Mouse (Mus musculus) heart, postnatal 0 days (tissue): ENCODE data around the gene Thap8. TPM values are rescaled to one million over a fixed set of nuclear protein-coding genes. Genes with fewer than 3 reads are reported as not detected.

Source experiments
- ATAC-seq: fragments of 200-750 bp; cut with Nextera tagmentation; 2 replicates; pipeline ENCODE4 v1.8.0; 2017; ENCODE audit warnings: low read depth, moderate number of reproducible peaks, moderate library complexity; ENCODE audit not compliant: insufficient read depth
- DNase-seq: peaks from one replicate; pipeline ENCODE4 v3.0.0-alpha.2; 2016; ENCODE audit warnings: low spot score
- H3K27ac ChIP-seq: fragments of 300-500 bp; sonication (generic); 2 replicates; pipeline ENCODE4 v1.5.1; 2014; ENCODE audit warnings: low read depth, mild to moderate bottlenecking
- H3K27me3 ChIP-seq: fragments of 300-500 bp; sonication (generic); 2 replicates; pipeline ENCODE4 v1.6.1; 2014; ENCODE audit warnings: low read length, mixed read lengths; ENCODE audit not compliant: control insufficient read depth, insufficient read depth
- H3K36me3 ChIP-seq: fragments of 300-500 bp; sonication (generic); replicated peaks from 2 replicates; pipeline ENCODE4 v1.6.1; 2014; ENCODE audit warnings: low read length, mixed read lengths; ENCODE audit not compliant: control insufficient read depth, insufficient read depth
- H3K4me1 ChIP-seq: fragments of 300-500 bp; sonication (generic); 2 replicates; pipeline ENCODE4 v1.6.1; 2014; ENCODE audit warnings: antibody characterized with exemption; ENCODE audit not compliant: control insufficient read depth, insufficient read depth
- H3K4me2 ChIP-seq: fragments of 300-500 bp; sonication (generic); 2 replicates; pipeline ENCODE4 v1.6.1; 2014; ENCODE audit warnings: low read depth, mild to moderate bottlenecking, low read length, moderate library complexity
- H3K4me3 ChIP-seq: fragments of 300-500 bp; sonication (generic); 2 replicates; pipeline ENCODE4 v1.5.1; 2014; ENCODE audit warnings: low read depth, low read length
- H3K9ac ChIP-seq: fragments of 300-500 bp; sonication (generic); replicated peaks from 2 replicates; pipeline ENCODE4 v1.6.1; 2014; ENCODE audit warnings: low read depth, low read length, mixed read lengths
- H3K9me3 ChIP-seq: fragments of 300-500 bp; sonication (generic); replicated peaks from 2 replicates; pipeline ENCODE4 v1.6.1; 2016; ENCODE audit warnings: low read length; ENCODE audit not compliant: control insufficient read depth
- CTCF ChIP-seq: IDR thresholded peaks from 2 replicates; pipeline ENCODE4 v1.5.1; 2016; ENCODE audit warnings: antibody characterized with exemption, control low read depth, low read depth
- EP300 ChIP-seq: IDR thresholded peaks from 2 replicates; pipeline ENCODE4 v1.6.1; 2016; ENCODE audit warnings: antibody characterized with exemption, low read depth
- WGBS: fragments of 180-500 bp; shearing (Covaris S2); extraction: QIAGEN DNeasy Blood & Tissue Kit; methylation state at CpG from one replicate; pipeline ENCODE4 v1.1.7; 2014; 5-methylcytosine and 5-hydroxymethylcytosine counted together
- polyA plus RNA-seq: library from polyadenylated mRNA; unstranded; fragments of >200 nt; fragmentation: Nextera tagmentation; extraction: Ambion mirVana; gene quantifications from 2 replicates; pipeline ENCODE4 v1.2.1, GENCODE M21; 2015
- total RNA-seq: library from RNA; depleted of rRNA; stranded (reverse); fragments of >200 nt; gene quantifications from 2 replicates; pipeline ENCODE4 v1.2.3, GENCODE M21; 2014; ENCODE audit warnings: low replicate concordance

Thap8 gene
- total and polyA plus RNA-seq, 2 experiments from 2014 or later = 0.33 TPM; not detected in 1

DNA sequence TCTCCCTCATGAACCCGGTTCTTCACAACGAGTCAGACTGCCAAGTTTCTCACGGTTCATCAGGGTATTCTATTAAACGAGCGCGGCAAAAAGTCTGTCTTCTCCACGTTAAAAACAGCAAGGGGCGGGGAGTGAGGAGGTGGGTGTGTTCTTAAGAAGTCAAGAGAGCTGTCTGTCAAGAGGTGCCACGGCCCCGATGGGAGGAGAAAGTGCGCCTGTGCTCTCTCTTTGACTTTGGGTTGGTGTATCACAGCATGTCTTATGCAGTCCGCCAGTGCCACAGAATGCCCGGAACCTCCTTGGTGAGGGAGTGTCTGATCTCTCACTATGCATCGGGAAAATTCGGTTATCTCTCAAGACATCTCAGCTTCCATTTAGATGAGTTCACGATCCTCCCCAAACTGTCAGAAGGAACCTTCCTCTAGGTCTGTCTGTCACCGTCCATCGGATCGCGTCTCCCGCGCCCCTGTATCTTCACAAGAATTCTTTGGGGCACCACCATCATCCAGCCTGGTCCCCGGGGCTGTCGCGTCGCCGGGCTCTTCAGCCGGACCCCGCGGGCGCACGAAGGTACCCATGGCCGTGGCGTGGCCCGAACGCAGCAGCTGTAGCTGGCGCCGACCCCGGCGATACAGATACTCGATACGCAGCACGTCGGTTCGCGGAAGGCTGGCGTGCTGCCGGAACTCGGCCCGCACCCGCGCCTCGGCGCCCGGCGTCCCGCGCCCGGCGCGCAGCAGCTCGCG is 41.8 kb downstream of the Thap8 start, which contains the start of gene E130208F15Rik:
E130208F15Rik (plus strand) TSS at position 202 of the 746 bp plus-strand sequence.
- ATAC-seq (peak; percentile 40), DNase-seq (peak; percentile 71)
- Histone ChIP-seq H3K9ac (peak within 1 kb of the TSS; percentile 78), H3K27me3 (no peaks in the 10 kb centered on the region), H3K9me3 (no peaks in the 10 kb centered on the region), H3K4me2 (peak within 1 kb of the TSS; percentile 84), H3K4me1 (peaks cover 11% of the 10 kb centered on the region), H3K4me3 (peak within 1 kb of the TSS; percentile 80), H3K27ac (peak within 1 kb of the TSS; percentile 91), H3K36me3 (no peaks in the 10 kb centered on the region)
- under 1% methylated on average over 63 of the region's 63 CpGs for WGBS
- TF ChIP-seq EP300 (no peak), CTCF (no peak)

DNA sequence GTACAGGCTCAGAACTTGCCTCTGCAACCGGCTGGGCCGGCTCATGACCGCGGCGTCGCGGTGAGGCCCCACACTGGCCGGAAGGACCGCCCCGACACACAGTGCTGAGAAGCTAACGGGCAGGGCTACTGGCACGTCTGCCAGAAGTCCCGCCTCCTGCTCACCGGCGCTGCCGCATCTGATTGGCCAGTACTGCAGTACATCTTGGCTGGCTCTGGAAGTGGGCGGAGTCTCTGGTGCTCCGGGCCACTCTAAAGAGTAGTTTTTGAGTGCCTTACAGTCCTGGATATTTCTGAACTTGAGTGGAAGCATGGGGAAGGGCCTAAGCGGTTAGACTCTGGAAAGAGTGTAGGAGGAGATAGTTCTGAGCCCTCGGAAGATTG is 42.4 kb downstream of the Thap8 start:
- H3K4me2 ChIP-seq = peak overlapping the region; percentile 84
- under 1% methylated on average over 20 of the region's 20 CpGs for WGBS
- DNase-seq (peak; percentile 98), ATAC-seq (peak; percentile 99)
- H3K27me3 ChIP-seq = no peaks in the 10 kb centered on the region
- H3K27ac ChIP-seq = peak overlapping the region; percentile 91
- H3K36me3 ChIP-seq = no peaks in the 10 kb centered on the region
- H3K4me3 ChIP-seq = peak overlapping the region; percentile 80
- H3K9me3 ChIP-seq = no peaks in the 10 kb centered on the region
- TF ChIP-seq CTCF (no peak), EP300 (no peak)
- H3K4me1 ChIP-seq = peaks cover 11% of the 10 kb centered on the region
- peak overlapping the region; percentile 78 for H3K9ac ChIP-seq

DNA sequence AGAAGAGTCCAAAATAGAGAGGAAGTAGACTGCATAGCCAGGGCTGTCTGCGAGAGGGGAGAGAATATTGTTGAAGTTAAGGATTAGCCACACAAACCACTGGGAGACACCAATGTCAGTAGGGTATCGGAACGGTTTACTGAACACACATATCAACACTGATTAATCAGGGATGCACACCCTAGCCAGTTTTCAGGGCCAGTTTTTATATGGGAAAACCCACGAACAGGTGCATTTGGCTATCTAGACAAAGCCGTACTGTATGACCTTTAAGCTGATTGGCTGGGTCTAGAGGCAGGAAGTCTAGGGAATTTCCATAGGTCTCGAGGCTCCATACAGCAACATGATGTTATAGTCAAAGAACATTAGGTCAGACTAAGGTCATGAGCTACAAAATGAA is 43.0 kb downstream of the Thap8 start:
- peak overlapping the region; percentile 84 for H3K4me2 ChIP-seq
- peak overlapping the region; percentile 37; the same call in 1 of the 2 replicates for H3K9ac ChIP-seq
- no peaks in the 10 kb centered on the region for H3K36me3 ChIP-seq
- TF ChIP-seq EP300 = no peak
- TF ChIP-seq CTCF = no peak
- peak overlapping the region; percentile 80 for H3K4me3 ChIP-seq
- no peaks in the 10 kb centered on the region for H3K9me3 ChIP-seq
- H3K4me1 ChIP-seq = peaks cover 11% of the 10 kb centered on the region
- H3K27ac ChIP-seq = peak overlapping the region; percentile 91
- 26% methylated on average over 6 of the region's 6 CpGs for WGBS
- DNase-seq (no peak), ATAC-seq (no peak)
- H3K27me3 ChIP-seq = no peaks in the 10 kb centered on the region

DNA sequence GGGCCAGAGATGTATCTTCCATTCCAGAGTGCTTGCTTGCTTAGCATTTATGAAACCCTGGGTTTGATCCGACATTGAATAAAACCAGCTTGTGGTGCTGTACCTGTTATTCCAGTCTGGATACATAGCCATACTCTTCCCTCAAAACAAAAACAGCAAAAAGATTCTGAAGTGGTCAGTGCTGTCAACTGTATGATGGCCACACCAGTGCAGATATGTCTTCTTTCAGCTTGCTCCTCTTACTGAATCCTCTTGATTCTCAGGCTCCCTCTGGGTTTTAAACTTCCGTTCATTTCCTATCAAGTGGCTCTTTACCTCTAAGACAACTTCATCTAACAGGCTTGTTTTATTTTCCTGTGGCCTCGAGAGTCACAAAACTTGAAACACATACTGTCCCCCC is 43.9 kb downstream of the Thap8 start, which contains the start of gene Sdhaf1:
Sdhaf1 (minus strand) TSS at position 101 of the 400 bp plus-strand sequence.
- Histone ChIP-seq H3K4me3 (peak within 1 kb of the TSS; percentile 80), H3K27ac (peak within 1 kb of the TSS; percentile 91), H3K9ac (peak within 1 kb of the TSS; percentile 37; the same call in 1 of the 2 replicates), H3K36me3 (no peaks in the 10 kb centered on the region), H3K4me1 (peaks cover 11% of the 10 kb centered on the region), H3K4me2 (peak within 1 kb of the TSS; percentile 84), H3K27me3 (no peaks in the 10 kb centered on the region), H3K9me3 (no peaks in the 10 kb centered on the region)
- ATAC-seq (no peak), DNase-seq (no peak)
- TF ChIP-seq EP300 (no peak), CTCF (no peak)
- WGBS = 64% methylated on average over 3 of the region's 3 CpGs

DNA sequence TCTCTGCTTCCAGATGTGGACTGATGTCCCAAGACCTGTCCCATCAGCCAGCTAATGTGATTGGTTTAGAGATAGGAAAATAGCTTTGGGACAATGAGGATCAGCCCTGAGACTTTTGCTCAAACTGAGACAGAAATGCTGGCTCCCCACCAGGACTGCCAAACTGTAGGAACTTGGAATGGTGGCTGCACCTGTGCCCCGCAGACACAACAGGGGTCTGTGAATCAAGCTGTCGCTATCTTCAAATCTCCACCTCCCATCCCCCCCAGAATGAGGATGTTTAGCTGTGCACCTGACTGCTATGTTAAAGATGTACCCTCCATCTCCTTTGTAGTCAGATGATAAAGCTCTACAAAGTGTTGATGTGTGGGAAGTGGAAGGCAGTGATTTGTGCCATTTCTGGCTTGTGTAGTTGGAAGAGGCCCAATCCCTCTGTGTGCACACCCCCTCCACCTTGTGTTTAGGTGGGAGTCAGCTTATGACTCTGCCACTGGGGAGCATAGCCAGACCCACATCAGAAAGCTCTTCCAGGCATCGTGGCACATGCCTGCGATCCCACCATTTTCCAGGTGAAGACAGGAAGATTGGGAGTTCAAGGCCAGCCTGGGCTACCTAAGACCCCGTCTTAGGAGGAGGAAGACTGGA is 44.5 kb downstream of the Thap8 start:
- no peak overlapping the region for H3K4me3 ChIP-seq
- H3K4me2 ChIP-seq = no peak overlapping the region
- peaks cover 11% of the 10 kb centered on the region for H3K4me1 ChIP-seq
- no peak overlapping the region for H3K9ac ChIP-seq
- 68% methylated on average over 5 of the region's 5 CpGs for WGBS
- no peak overlapping the region for H3K27ac ChIP-seq
- no peaks in the 10 kb centered on the region for H3K36me3 ChIP-seq
- no peaks in the 10 kb centered on the region for H3K27me3 ChIP-seq
- H3K9me3 ChIP-seq = no peaks in the 10 kb centered on the region
- TF ChIP-seq EP300 (no peak), CTCF (no peak)
- ATAC-seq = no peak
- DNase-seq = no peak
